Mouse (Mus musculus) stomach, embryonic 16.5 days (tissue): ENCODE results near the gene Ptprd. TPM values are rescaled to one million over a fixed set of nuclear protein-coding genes. Genes with fewer than 3 reads are reported as not detected.

Source experiments
- ATAC-seq: fragments of 200-750 bp; cut with Nextera tagmentation; 2 replicates; pipeline ENCODE4 v1.8.0; 2017; ENCODE audit warnings: moderate number of reproducible peaks, moderate TSS enrichment; ENCODE audit not compliant: insufficient read depth, low FRiP score
- H3K27ac ChIP-seq: fragments of 300-500 bp; sonication (generic); 2 replicates; pipeline ENCODE4 v1.5.1; 2014; ENCODE audit warnings: low read length
- H3K27me3 ChIP-seq: fragments of 300-500 bp; sonication (generic); 2 replicates; pipeline ENCODE4 v1.6.1; 2014; ENCODE audit warnings: low read length, control low read depth, mixed read lengths; ENCODE audit not compliant: control insufficient read depth, insufficient read depth
- H3K36me3 ChIP-seq: fragments of 300-500 bp; sonication (generic); 2 replicates; pipeline ENCODE4 v1.6.1; 2014; ENCODE audit warnings: low read length; ENCODE audit not compliant: control insufficient read depth, insufficient read depth
- H3K4me1 ChIP-seq: fragments of 300-500 bp; sonication (generic); 2 replicates; pipeline ENCODE4 v1.6.1; 2014; ENCODE audit warnings: low read length, control low read depth, mixed read lengths; ENCODE audit not compliant: control insufficient read depth, insufficient read depth
- H3K4me2 ChIP-seq: fragments of 300-500 bp; sonication (generic); 2 replicates; pipeline ENCODE4 v1.6.1; 2014; ENCODE audit warnings: low read depth, low read length, mixed read lengths
- H3K4me3 ChIP-seq: fragments of 300-500 bp; sonication (generic); replicated peaks from 2 replicates; pipeline ENCODE4 v1.5.1; 2014; ENCODE audit warnings: mild to moderate bottlenecking, low read length
- H3K9ac ChIP-seq: fragments of 300-500 bp; sonication (generic); 2 replicates; pipeline ENCODE4 v1.6.1; 2014; ENCODE audit warnings: low read length
- H3K9me3 ChIP-seq: fragments of 300-500 bp; sonication (generic); replicated peaks from 2 replicates; pipeline ENCODE4 v1.6.1; 2016; ENCODE audit warnings: low read length, control low read depth; ENCODE audit not compliant: control insufficient read depth
- WGBS: fragments of 180-500 bp; shearing (Covaris S2); extraction: QIAGEN DNeasy Blood & Tissue Kit; methylation state at CpG from one replicate; pipeline ENCODE4 v1.1.7; 2014; 5-methylcytosine and 5-hydroxymethylcytosine counted together
- polyA plus RNA-seq: library from polyadenylated mRNA; unstranded; fragments of >200 nt; fragmentation: Nextera tagmentation; extraction: Ambion mirVana; gene quantifications from 2 replicates; pipeline ENCODE4 v1.2.1, GENCODE M21; 2015

Gene Ptprd
- polyA plus RNA-seq, 1 experiment from 2014 or later: 11.0 TPM

- Histone ChIP-seq H3K4me1 (no peaks in the 10 kb centered on the region), H3K36me3 (no peaks in the 10 kb centered on the region), H3K27me3 (no peaks in the 10 kb centered on the region), H3K9me3 (no peaks in the 10 kb centered on the region), H3K9ac (no peak overlapping the region), H3K4me2 (no peak overlapping the region), H3K27ac (no peak overlapping the region), H3K4me3 (no peak overlapping the region)
- 73% methylated on average over 3 of the region's 3 CpGs for WGBS
- no peak for ATAC-seq
Measured at GRCm38 (mm10) chr4:76007219-76007618, 2204.5 kb downstream of the Ptprd start.

GRCm38 (mm10) chr4:76006717-76007116, 2205.0 kb downstream of the Ptprd start:
- no peak for ATAC-seq
- Histone ChIP-seq H3K9ac (no peak overlapping the region), H3K27ac (no peak overlapping the region)

GRCm38 (mm10) chr4:76004161-76004560, 2207.6 kb downstream of the Ptprd start:
- H3K36me3 ChIP-seq: no peaks in the 10 kb centered on the region
- H3K9ac ChIP-seq: no peak overlapping the region
- no peak overlapping the region for H3K4me2 ChIP-seq
- 92% methylated on average over 2 of the region's 2 CpGs for WGBS
- no peaks in the 10 kb centered on the region for H3K9me3 ChIP-seq
- H3K27me3 ChIP-seq: no peaks in the 10 kb centered on the region
- no peak for ATAC-seq
- H3K4me3 ChIP-seq: no peak overlapping the region
- no peak overlapping the region for H3K27ac ChIP-seq
- no peaks in the 10 kb centered on the region for H3K4me1 ChIP-seq

More at GRCm38 (mm10) chr4:76006717-76007116, 2205.0 kb downstream of the Ptprd start:
- Histone ChIP-seq H3K36me3 (no peaks in the 10 kb centered on the region), H3K27me3 (no peaks in the 10 kb centered on the region), H3K4me1 (no peaks in the 10 kb centered on the region), H3K4me3 (no peak overlapping the region), H3K9me3 (no peaks in the 10 kb centered on the region), H3K4me2 (no peak overlapping the region)
- WGBS: 38% methylated on average over 3 of the region's 3 CpGs

- H3K9me3 ChIP-seq: no peaks in the 10 kb centered on the region
- H3K4me1 ChIP-seq: no peaks in the 10 kb centered on the region
- H3K4me2 ChIP-seq: no peak overlapping the region
- no peak for ATAC-seq
- no peak overlapping the region for H3K9ac ChIP-seq
- no peak overlapping the region for H3K4me3 ChIP-seq
- no peak overlapping the region for H3K27ac ChIP-seq
- no peaks in the 10 kb centered on the region for H3K27me3 ChIP-seq
- H3K36me3 ChIP-seq: no peaks in the 10 kb centered on the region
- 96% methylated on average over 2 of the region's 2 CpGs for WGBS
Measured at GRCm38 (mm10) chr4:76000258-76000657, 2211.5 kb downstream of the Ptprd start.

- Histone ChIP-seq H3K9me3 (no peaks in the 10 kb centered on the region), H3K27ac (no peak overlapping the region), H3K4me2 (no peak overlapping the region), H3K4me1 (no peaks in the 10 kb centered on the region), H3K4me3 (no peak overlapping the region), H3K36me3 (no peaks in the 10 kb centered on the region), H3K27me3 (no peaks in the 10 kb centered on the region), H3K9ac (no peak overlapping the region)
- ATAC-seq: no peak
- WGBS: 48% methylated on average over 4 of the region's 4 CpGs
Measured at GRCm38 (mm10) chr4:75995841-75996240, 2215.9 kb downstream of the Ptprd start.

GRCm38 (mm10) chr4:75994576-75994975, 2217.2 kb downstream of the Ptprd start:
- H3K27me3 ChIP-seq: no peaks in the 10 kb centered on the region
- ATAC-seq: no peak
- no peaks in the 10 kb centered on the region for H3K9me3 ChIP-seq
- H3K4me2 ChIP-seq: no peak overlapping the region
- no peaks in the 10 kb centered on the region for H3K36me3 ChIP-seq
- H3K27ac ChIP-seq: no peak overlapping the region
- WGBS: 87% methylated on average over 4 of the region's 4 CpGs
- no peaks in the 10 kb centered on the region for H3K4me1 ChIP-seq
- no peak overlapping the region for H3K4me3 ChIP-seq
- H3K9ac ChIP-seq: no peak overlapping the region

- Histone ChIP-seq H3K9me3 (no peaks in the 10 kb centered on the region), H3K4me3 (no peak overlapping the region), H3K9ac (no peak overlapping the region), H3K27me3 (no peaks in the 10 kb centered on the region), H3K4me1 (no peaks in the 10 kb centered on the region), H3K4me2 (no peak overlapping the region), H3K36me3 (no peaks in the 10 kb centered on the region), H3K27ac (no peak overlapping the region)
- 89% methylated on average over 7 of the region's 7 CpGs for WGBS
- no peak for ATAC-seq
Measured at GRCm38 (mm10) chr4:75993092-75993491, 2218.7 kb downstream of the Ptprd start.

GRCm38 (mm10) chr4:75991621-75992245, 2220.0 kb downstream of the Ptprd start:
- Histone ChIP-seq H3K4me3 (no peak overlapping the region), H3K27ac (no peak overlapping the region), H3K9ac (no peak overlapping the region), H3K9me3 (no peaks in the 10 kb centered on the region), H3K4me1 (no peaks in the 10 kb centered on the region), H3K27me3 (no peaks in the 10 kb centered on the region), H3K4me2 (no peak overlapping the region), H3K36me3 (no peaks in the 10 kb centered on the region)
- 81% methylated on average over 6 of the region's 6 CpGs for WGBS
- no peak for ATAC-seq

GRCm38 (mm10) chr4:75974728-75975127, 2237.0 kb downstream of the Ptprd start:
- H3K27ac ChIP-seq: no peak overlapping the region
- no peaks in the 10 kb centered on the region for H3K4me1 ChIP-seq
- no peaks in the 10 kb centered on the region for H3K36me3 ChIP-seq
- no peak overlapping the region for H3K4me2 ChIP-seq
- no peak overlapping the region for H3K9ac ChIP-seq
- H3K4me3 ChIP-seq: no peak overlapping the region
- WGBS: 83% methylated on average over 3 of the region's 3 CpGs
- no peaks in the 10 kb centered on the region for H3K27me3 ChIP-seq
- H3K9me3 ChIP-seq: no peaks in the 10 kb centered on the region
- no peak for ATAC-seq
